Mouse (Mus musculus) thymus, adult 2 months (tissue): Measurements from ENCODE around the gene Cog6.

ENCODE experiments used
- CTCF ChIP-seq: fragments of 200-500 bp; IDR thresholded peaks from 2 replicates; pipeline ENCODE4 v1.5.1; 2012; ENCODE audit warnings: mild to moderate bottlenecking, control low read depth, low read length, moderate library complexity, borderline replicate concordance; ENCODE audit not compliant: control insufficient read depth, poor library complexity, insufficient read depth; ENCODE audit errors: extremely low read depth
- POLR2A ChIP-seq: fragments of 200-500 bp; IDR thresholded peaks from 2 replicates; pipeline ENCODE4 v1.6.1; 2012; ENCODE audit warnings: mild to moderate bottlenecking, low read length, control low read depth, moderate library complexity; ENCODE audit not compliant: control insufficient read depth, poor library complexity, insufficient read depth; ENCODE audit errors: extremely low read depth

GRCm38 (mm10) chr3:53029046-53029445 is 12.0 kb upstream of the Cog6 start:
- TF ChIP-seq POLR2A (no peak), CTCF (no peak)
